Mouse (Mus musculus): Measurements from ENCODE around the gene Ppp3ca. TPM values are rescaled to one million over a fixed set of nuclear protein-coding genes. Genes with fewer than 3 reads are reported as not detected.

Ppp3ca gene
- polyA plus RNA-seq, 1 experiment = 9.7 TPM

DNA sequence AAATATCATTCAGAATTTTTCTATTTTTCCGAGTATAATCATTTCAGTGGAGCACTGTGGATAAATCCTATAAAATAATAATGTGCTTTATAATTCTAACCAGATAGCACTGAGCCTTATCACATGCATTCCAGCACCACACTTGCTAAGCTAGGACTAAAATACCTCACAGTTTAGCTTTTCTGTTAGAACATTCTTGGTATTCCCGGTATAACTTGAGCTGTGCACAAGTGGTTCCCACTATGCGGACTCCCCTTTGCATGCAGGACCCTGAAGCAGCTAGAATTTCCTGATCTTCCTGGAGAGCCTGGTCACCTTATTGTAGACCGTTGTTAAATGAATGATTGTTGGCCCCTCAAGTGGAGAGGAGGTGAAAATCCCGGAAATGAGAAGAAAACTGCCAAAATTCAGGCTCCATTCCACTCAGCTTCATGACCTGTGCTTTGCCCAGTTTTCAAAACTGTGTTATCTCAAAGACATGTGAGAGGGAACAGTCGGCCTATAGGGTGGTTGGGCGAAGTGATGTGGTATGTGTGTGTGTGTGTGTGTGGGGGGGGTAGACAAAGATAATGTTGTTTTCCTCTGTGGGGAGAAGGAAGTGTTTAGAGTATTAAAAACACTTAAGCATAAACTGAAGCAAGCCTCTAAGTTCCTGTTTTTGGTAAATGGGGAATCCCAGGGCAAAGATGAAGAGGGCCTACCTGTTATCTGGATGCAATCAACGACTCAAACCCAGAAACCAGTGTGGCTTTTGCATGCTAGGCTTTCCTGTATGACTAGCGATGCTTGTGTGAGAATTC is 72.5 kb downstream of the Ppp3ca start:
- no peaks in the 10 kb centered on the region for H3K27me3 ChIP-seq (ENCODE audit: control insufficient read depth, insufficient read depth, insufficient read length)
- peaks cover 21% of the 10 kb centered on the region for H3K79me3 ChIP-seq (ENCODE audit: low read depth)
- no peaks in the 10 kb centered on the region for H3K36me3 ChIP-seq (ENCODE audit: control insufficient read depth, insufficient read depth)
- TF ChIP-seq CTCF (IDR thresholded peaks at IDR 0.05; ENCODE audit: control insufficient read depth, insufficient read depth, insufficient read length) (no peak), MAX (IDR thresholded peaks at IDR 0.05) (no peak), MYOG (IDR thresholded peaks at IDR 0.05; ENCODE audit: control insufficient read depth, extremely low read depth, insufficient read length) (no peak), CEBPB (IDR thresholded peaks at IDR 0.05; ENCODE audit: low read depth) (no peak), FOSL1 (IDR thresholded peaks at IDR 0.05; ENCODE audit: insufficient read depth, low read length, poor library complexity, severe bottlenecking) (no peak), USF1 (IDR thresholded peaks at IDR 0.05; ENCODE audit: low read depth) (no peak), MYOD1 (IDR thresholded peaks at IDR 0.05; ENCODE audit: control insufficient read depth, insufficient read length, low read depth) (no peak)
- H3ac ChIP-seq (ENCODE audit: control insufficient read depth, insufficient read length, low read depth) = no peak overlapping the region
- no peak overlapping the region for H3K4me3 ChIP-seq (ENCODE audit: insufficient read depth, poor library complexity, severe bottlenecking)
- peaks cover 51% of the 10 kb centered on the region for H3K79me2 ChIP-seq (ENCODE audit: control insufficient read depth, insufficient read depth)

DNA sequence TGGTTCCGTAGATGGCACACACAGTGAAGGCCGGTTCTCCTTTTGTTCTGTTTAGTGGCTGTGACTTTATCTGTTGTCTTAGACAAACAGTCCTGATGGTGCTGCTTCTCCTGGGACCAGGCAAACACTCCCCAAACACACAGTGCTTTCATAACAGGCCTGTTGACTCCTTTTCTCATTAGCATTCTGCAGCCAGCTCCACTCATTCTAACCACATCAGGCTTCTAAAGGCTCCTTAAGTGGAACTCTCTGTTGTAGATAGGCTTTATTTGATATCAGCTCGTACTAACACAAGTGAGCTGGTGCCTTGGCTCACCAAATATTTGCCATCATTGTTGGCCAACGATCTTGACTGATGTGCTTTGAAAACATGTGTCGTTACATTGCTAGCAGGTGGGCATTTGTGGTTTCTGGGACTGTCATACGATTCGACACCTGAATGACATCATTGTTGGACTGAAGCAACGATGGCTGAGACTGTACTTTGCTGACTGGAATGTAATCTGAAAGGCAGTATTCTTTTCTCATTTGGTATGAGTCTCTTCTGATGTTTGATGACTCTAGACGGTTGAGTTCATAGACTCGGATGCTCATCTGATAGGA is 74.5 kb downstream of the Ppp3ca start:
- Histone ChIP-seq H3K79me3 (ENCODE audit: low read depth) (peaks cover 18% of the 10 kb centered on the region), H3K36me3 (ENCODE audit: control insufficient read depth, insufficient read depth) (no peaks in the 10 kb centered on the region), H3K4me3 (ENCODE audit: insufficient read depth, poor library complexity, severe bottlenecking) (no peak overlapping the region), H3ac (ENCODE audit: control insufficient read depth, insufficient read length, low read depth) (no peak overlapping the region), H3K27me3 (ENCODE audit: control insufficient read depth, insufficient read depth, insufficient read length) (no peaks in the 10 kb centered on the region), H3K79me2 (ENCODE audit: control insufficient read depth, insufficient read depth) (peaks cover 44% of the 10 kb centered on the region)
- no peak for TF ChIP-seq MYOG (IDR thresholded peaks at IDR 0.05; ENCODE audit: control insufficient read depth, extremely low read depth, insufficient read length)
- TF ChIP-seq MYOD1 (IDR thresholded peaks at IDR 0.05; ENCODE audit: control insufficient read depth, insufficient read length, low read depth) = no peak
- TF ChIP-seq MAX (IDR thresholded peaks at IDR 0.05) = no peak
- no peak for TF ChIP-seq FOSL1 (IDR thresholded peaks at IDR 0.05; ENCODE audit: insufficient read depth, low read length, poor library complexity, severe bottlenecking)
- no peak for TF ChIP-seq CEBPB (IDR thresholded peaks at IDR 0.05; ENCODE audit: low read depth)
- no peak for TF ChIP-seq CTCF (IDR thresholded peaks at IDR 0.05; ENCODE audit: control insufficient read depth, insufficient read depth, insufficient read length)
- TF ChIP-seq USF1 (IDR thresholded peaks at IDR 0.05; ENCODE audit: low read depth) = no peak

DNA sequence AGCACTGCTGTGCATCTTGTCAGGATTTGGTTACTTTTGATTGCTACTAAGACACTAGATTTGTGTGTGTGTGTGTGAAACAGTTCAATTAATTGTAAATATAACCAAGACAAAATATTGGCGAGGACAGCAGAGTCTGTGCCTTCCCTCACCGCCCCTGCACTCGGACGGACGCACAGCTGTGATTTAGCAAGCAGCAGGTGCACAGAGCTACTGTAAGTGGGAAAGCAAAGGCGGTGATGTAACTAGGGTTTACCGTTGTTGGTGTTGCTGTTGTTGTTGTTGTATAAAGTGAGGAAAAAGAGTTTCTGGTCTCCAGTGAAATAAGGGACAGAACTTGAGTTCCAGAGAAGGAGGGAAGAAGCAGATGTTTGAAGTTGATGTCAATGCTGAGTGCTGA is 75.5 kb downstream of the Ppp3ca start:
- TF ChIP-seq MYOG (IDR thresholded peaks at IDR 0.05; ENCODE audit: control insufficient read depth, extremely low read depth, insufficient read length) (no peak), CEBPB (IDR thresholded peaks at IDR 0.05; ENCODE audit: low read depth) (no peak), MAX (IDR thresholded peaks at IDR 0.05) (no peak), FOSL1 (IDR thresholded peaks at IDR 0.05; ENCODE audit: insufficient read depth, low read length, poor library complexity, severe bottlenecking) (no peak), CTCF (IDR thresholded peaks at IDR 0.05; ENCODE audit: control insufficient read depth, insufficient read depth, insufficient read length) (no peak), MYOD1 (IDR thresholded peaks at IDR 0.05; ENCODE audit: control insufficient read depth, insufficient read length, low read depth) (no peak), USF1 (IDR thresholded peaks at IDR 0.05; ENCODE audit: low read depth) (no peak)
- no peaks in the 10 kb centered on the region for H3K27me3 ChIP-seq (ENCODE audit: control insufficient read depth, insufficient read depth, insufficient read length)

DNA sequence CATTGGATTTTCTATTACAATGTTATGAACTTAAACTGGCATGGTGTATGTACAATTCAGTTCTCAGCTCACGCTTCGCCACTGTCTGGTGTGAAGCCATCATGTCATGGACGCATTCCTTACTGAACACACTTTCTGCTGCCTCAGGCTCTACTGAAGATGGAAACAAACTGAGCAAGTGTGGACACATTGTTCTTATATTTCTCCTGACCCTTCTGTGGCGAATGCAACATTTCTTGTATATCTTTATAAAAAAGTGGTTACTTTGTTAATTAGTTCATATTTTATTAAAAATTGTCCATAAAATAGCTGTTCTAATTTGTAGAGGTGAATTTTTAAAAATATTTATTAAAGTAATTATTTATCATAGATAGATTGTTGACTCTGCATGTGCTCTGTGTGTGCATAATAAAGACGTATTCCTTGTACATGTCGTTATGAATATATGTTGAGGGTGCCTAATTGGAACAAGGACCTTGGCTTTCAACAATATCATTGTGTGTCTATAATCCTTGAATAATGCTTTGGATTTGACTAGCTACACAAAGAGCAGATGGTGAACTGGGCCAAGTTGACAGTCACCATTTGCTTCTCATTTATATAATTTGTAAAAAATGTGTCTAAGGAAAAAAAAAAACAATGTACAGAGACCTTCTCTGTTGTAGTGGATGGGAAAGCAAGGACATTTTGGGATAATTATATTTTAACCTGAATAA is 79.0 kb downstream of the Ppp3ca start:
- Histone ChIP-seq H3K36me3 (ENCODE audit: control insufficient read depth, insufficient read depth) (no peaks in the 10 kb centered on the region), H3K79me2 (ENCODE audit: control insufficient read depth, insufficient read depth) (peaks cover 56% of the 10 kb centered on the region)

More for the DNA sequence above, 75.5 kb downstream of the Ppp3ca start:
- Histone ChIP-seq H3K79me3 (ENCODE audit: low read depth) (peaks cover 20% of the 10 kb centered on the region), H3ac (ENCODE audit: control insufficient read depth, insufficient read length, low read depth) (no peak overlapping the region), H3K79me2 (ENCODE audit: control insufficient read depth, insufficient read depth) (peaks cover 51% of the 10 kb centered on the region), H3K36me3 (ENCODE audit: control insufficient read depth, insufficient read depth) (no peaks in the 10 kb centered on the region), H3K4me3 (ENCODE audit: insufficient read depth, poor library complexity, severe bottlenecking) (no peak overlapping the region)

DNA sequence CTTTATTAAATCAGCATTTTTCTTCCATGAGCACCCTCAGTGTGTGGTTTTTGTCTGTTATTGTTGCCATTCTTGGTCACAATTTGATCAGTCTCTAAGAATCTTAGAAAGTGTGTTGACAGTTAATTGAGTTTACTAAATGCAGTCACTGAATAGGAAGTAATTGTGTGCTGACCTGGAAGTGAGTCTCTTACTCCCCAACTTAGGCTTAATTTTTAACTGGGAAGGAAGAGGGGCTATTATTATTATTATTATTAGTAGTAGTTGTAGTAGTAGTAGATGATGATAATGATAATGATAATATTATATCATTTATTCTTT is 79.5 kb downstream of the Ppp3ca start:
- H3ac ChIP-seq (ENCODE audit: control insufficient read depth, insufficient read length, low read depth) = no peak overlapping the region
- H3K36me3 ChIP-seq (ENCODE audit: control insufficient read depth, insufficient read depth) = no peaks in the 10 kb centered on the region
- no peaks in the 10 kb centered on the region for H3K27me3 ChIP-seq (ENCODE audit: control insufficient read depth, insufficient read depth, insufficient read length)
- H3K79me2 ChIP-seq (ENCODE audit: control insufficient read depth, insufficient read depth) = peaks cover 56% of the 10 kb centered on the region
- TF ChIP-seq FOSL1 (IDR thresholded peaks at IDR 0.05; ENCODE audit: insufficient read depth, low read length, poor library complexity, severe bottlenecking) (no peak), CEBPB (IDR thresholded peaks at IDR 0.05; ENCODE audit: low read depth) (no peak), MYOG (IDR thresholded peaks at IDR 0.05; ENCODE audit: control insufficient read depth, extremely low read depth, insufficient read length) (no peak)
- H3K4me3 ChIP-seq (ENCODE audit: insufficient read depth, poor library complexity, severe bottlenecking) = no peak overlapping the region
- H3K79me3 ChIP-seq (ENCODE audit: low read depth) = peaks cover 25% of the 10 kb centered on the region

More for the DNA sequence above, 79.0 kb downstream of the Ppp3ca start:
- Histone ChIP-seq H3K79me3 (ENCODE audit: low read depth) (peaks cover 23% of the 10 kb centered on the region), H3K4me3 (ENCODE audit: insufficient read depth, poor library complexity, severe bottlenecking) (no peak overlapping the region), H3ac (ENCODE audit: control insufficient read depth, insufficient read length, low read depth) (no peak overlapping the region), H3K27me3 (ENCODE audit: control insufficient read depth, insufficient read depth, insufficient read length) (no peaks in the 10 kb centered on the region)
- TF ChIP-seq USF1 (IDR thresholded peaks at IDR 0.05; ENCODE audit: low read depth) (no peak), CEBPB (IDR thresholded peaks at IDR 0.05; ENCODE audit: low read depth) (no peak), MAX (IDR thresholded peaks at IDR 0.05) (no peak), CTCF (IDR thresholded peaks at IDR 0.05; ENCODE audit: control insufficient read depth, insufficient read depth, insufficient read length) (no peak), MYOG (IDR thresholded peaks at IDR 0.05; ENCODE audit: control insufficient read depth, extremely low read depth, insufficient read length) (no peak), FOSL1 (IDR thresholded peaks at IDR 0.05; ENCODE audit: insufficient read depth, low read length, poor library complexity, severe bottlenecking) (no peak), MYOD1 (IDR thresholded peaks at IDR 0.05; ENCODE audit: control insufficient read depth, insufficient read length, low read depth) (no peak)
